Mouse (Mus musculus) testis, adult 10 weeks (tissue): Measurements from ENCODE around the gene Olfr272. TPM values are rescaled to one million over a fixed set of nuclear protein-coding genes. Genes with fewer than 3 reads are reported as not detected.

Experiments
- polyA plus RNA-seq: library from polyadenylated mRNA; stranded (reverse); fragments of 350-450 nt; fragmentation: Illumina TruSeq; extraction: RNeasy Lipid Tissue Mini Kit (QIAGEN cat#74804); gene quantifications from one replicate; pipeline ENCODE4 v1.2.3, GENCODE M21; 2014; ENCODE audit warnings: low read depth, low replicate concordance

Olfr272 gene
- polyA plus RNA-seq: not detected

GRCm38 (mm10) chr4:52919078-52919477 is at the start of gene Olfr272:
Olfr272 (minus strand) TSS chr4:52919178.

GRCm38 (mm10) chr4:52964247-52964646 is 45.3 kb upstream of the Olfr272 start, which contains the start of gene Olfr270:
Olfr270 (plus strand) TSS chr4:52964547.

Other genes starting within 250 kb of the Olfr272 start
- gene Olfr275, start 104.6 kb downstream of the Olfr272 start, polyA plus RNA-seq: 16.4 TPM
- not detected for gene Olfr273, start 59.9 kb downstream of the Olfr272 start, polyA plus RNA-seq
- not detected for gene Olfr270, start 45.4 kb upstream of the Olfr272 start, polyA plus RNA-seq
- 210 TPM for gene Nipsnap3a, start 70.1 kb upstream of the Olfr272 start, polyA plus RNA-seq
- gene Nipsnap3b, start 92.7 kb upstream of the Olfr272 start, polyA plus RNA-seq: 7.1 TPM
- 24.4 TPM for gene Abca1, start 240.7 kb upstream of the Olfr272 start, polyA plus RNA-seq